Mouse (Mus musculus): ENCODE measurements around the gene Ube2z.

Gene Ube2z

GRCm38 (mm10) chr11:96008827-96009226 is 56.4 kb downstream of the Ube2z start:
- in situ Hi-C loops (cut with MseI, MboI), result no loop called here

DNA sequence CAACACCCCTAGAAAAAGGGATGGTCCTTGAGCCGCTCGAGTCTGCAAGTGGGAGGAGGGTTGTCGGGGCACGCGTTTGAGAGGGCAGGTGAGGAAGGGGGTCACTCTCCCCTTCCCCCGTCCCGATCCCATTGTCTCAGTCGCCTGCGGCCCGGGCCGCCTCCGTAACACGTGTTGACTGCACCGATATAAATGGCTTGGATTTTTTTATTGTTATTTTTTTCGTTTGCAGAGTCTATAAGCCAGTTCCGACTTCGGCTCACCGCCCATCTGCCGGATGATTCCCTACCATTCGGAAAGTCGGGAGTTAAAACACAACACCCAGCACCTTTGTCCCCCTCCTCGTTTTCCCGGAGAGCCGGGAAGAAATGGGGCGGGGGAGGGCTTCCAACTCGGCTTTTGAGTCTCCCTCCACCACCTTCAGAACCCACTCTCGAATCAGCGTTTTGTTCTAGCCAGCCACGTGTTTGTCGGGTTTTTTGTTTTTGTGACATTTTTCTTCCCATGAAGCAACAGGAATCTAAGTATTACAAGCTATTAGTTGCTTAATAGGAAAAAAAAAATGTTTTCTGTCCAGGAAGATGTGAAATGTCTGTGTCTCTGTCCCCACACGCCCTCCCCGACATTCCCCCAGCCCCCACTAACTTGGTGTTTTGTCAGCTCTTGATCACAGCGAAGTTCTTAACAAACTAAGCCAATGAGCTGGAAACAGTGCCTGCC is 57.5 kb downstream of the Ube2z start:
- in situ Hi-C loops (cut with MseI, MboI), result no loop called here

- in situ Hi-C loops (cut with MseI, MboI), result no loop called here
Observed at GRCm38 (mm10) chr11:96006852-96007515, 58.2 kb downstream of the Ube2z start.

- in situ Hi-C loops (cut with MseI, MboI), result no loop called here
Observed at GRCm38 (mm10) chr11:96006367-96006851, 58.8 kb downstream of the Ube2z start.

- in situ Hi-C loops (cut with MseI, MboI), result no loop called here
Observed at GRCm38 (mm10) chr11:96005403-96006271, 59.6 kb downstream of the Ube2z start, which contains the start of gene Igf2bp1. TSS of gene Igf2bp1 (minus strand) at chr11:96005940.

GRCm38 (mm10) chr11:96004793-96005402 is 60.3 kb downstream of the Ube2z start:
- in situ Hi-C loops (cut with MseI, MboI), result no loop called here

- in situ Hi-C loops (cut with MseI, MboI), result no loop called here
Observed at GRCm38 (mm10) chr11:96003969-96004792, 61.0 kb downstream of the Ube2z start.

DNA sequence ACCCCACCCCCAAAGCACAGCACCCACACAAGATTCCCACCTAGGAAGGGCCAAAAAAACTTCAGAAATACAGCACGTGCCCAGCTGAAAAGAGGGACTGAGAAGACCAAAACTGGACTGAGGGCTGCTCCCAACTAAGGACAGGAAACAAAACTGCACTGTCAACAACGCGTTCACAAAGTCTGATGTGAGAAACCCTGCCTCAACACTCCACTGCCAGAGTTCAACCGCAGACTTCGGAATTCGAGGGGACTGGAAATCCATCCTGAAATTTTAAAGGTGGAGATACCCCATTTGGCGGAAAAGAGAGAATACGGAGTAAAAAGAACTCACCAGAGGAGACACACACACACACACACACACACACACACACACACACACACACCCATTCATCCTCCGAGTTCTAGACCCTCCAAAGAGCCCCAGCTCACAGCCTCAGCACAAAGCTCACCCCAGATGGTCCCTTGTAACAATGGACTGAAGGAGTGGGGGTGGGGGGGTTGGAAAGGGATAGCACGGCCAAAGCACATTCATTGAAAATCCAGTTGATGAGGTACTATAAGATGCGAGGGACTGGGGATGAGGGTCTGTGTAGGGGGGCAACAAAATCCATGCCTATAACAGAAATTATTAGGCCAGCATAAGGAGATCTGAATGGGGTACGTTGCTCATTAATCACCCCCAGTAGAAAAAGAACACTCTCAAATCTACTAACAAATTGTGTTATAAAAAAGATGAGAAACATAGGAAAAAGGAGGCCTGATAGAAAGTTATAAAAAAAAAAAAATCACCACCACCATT is 61.9 kb downstream of the Ube2z start:
- in situ Hi-C loops (cut with MseI, MboI), result no loop called here
